Mouse (Mus musculus): ENCODE results near the gene Slco2a1. TPM values are rescaled to one million over a fixed set of nuclear protein-coding genes. Genes with fewer than 3 reads are reported as not detected.

The Slco2a1 gene
- total RNA-seq, 2 experiments from 2014 or later = 7.0 to 8.6 TPM

Other genes starting within 250 kb of the Slco2a1 start
- gene Ryk, start 153.8 kb upstream of the Slco2a1 start, total RNA-seq (2021) = 10 to 100 TPM; 40.2 to 42.6 TPM
- gene Rab6b, start 123.1 kb downstream of the Slco2a1 start, total RNA-seq (2021) = 1 to 10 TPM; 1.5 to 1.8 TPM
- gene Srprb, start 213.4 kb downstream of the Slco2a1 start, total RNA-seq (2021) = 10 to 100 TPM; 16.7 to 18.6 TPM
- 1 to 10 TPM; 6.6 to 7.1 TPM for gene Gm20425, start 241.6 kb downstream of the Slco2a1 start, total RNA-seq (2021)
- gene Trf, start 241.7 kb downstream of the Slco2a1 start, total RNA-seq (2021) = 10 to 100 TPM; 44.6 to 49.3 TPM